Mouse (Mus musculus) 3T3-L1 (cell line): ENCODE data around the gene Aaed1.

ENCODE experiments used
- DNase-seq: peaks from one replicate; pipeline ENCODE4 v3.0.0-alpha.2; 2015; ENCODE audit warnings: low read depth, low spot score

Gene Aaed1

GRCm38 (mm10) chr13:64312024-64312915 lies at the start of gene Aaed1:
Gene Aaed1, minus strand, starts transcription at chr13:64312710.
- peak; percentile 77 for DNase-seq

- no peak for DNase-seq
Observed at GRCm38 (mm10) chr13:64362139-64362538, 49.6 kb upstream of the Aaed1 start.

GRCm38 (mm10) chr13:64361020-64361419 lies 48.5 kb upstream of the Aaed1 start:
- DNase-seq, result no peak

GRCm38 (mm10) chr13:64359702-64360101 lies 47.2 kb upstream of the Aaed1 start:
- no peak for DNase-seq

- DNase-seq, result no peak
Observed at GRCm38 (mm10) chr13:64358476-64358875, 46.0 kb upstream of the Aaed1 start.

- no peak for DNase-seq
Observed at GRCm38 (mm10) chr13:64357389-64357788, 44.9 kb upstream of the Aaed1 start.

GRCm38 (mm10) chr13:64349474-64349873 lies 37.0 kb upstream of the Aaed1 start:
- peak; percentile 59 for DNase-seq

GRCm38 (mm10) chr13:64344082-64344501 lies 31.6 kb upstream of the Aaed1 start:
- DNase-seq, result no peak

- no peak for DNase-seq
Observed at GRCm38 (mm10) chr13:64343598-64343997, 31.1 kb upstream of the Aaed1 start.

GRCm38 (mm10) chr13:64335546-64336132 lies 23.1 kb upstream of the Aaed1 start:
- no peak for DNase-seq

- DNase-seq, result no peak
Observed at GRCm38 (mm10) chr13:64333102-64333501, 20.6 kb upstream of the Aaed1 start.

- DNase-seq, result peak; percentile 25
Observed at GRCm38 (mm10) chr13:64332321-64332720, 19.8 kb upstream of the Aaed1 start.

- DNase-seq, result no peak
Observed at GRCm38 (mm10) chr13:64322561-64323281, 10.2 kb upstream of the Aaed1 start.

- no peak for DNase-seq
Observed at GRCm38 (mm10) chr13:64320334-64320733, 7.8 kb upstream of the Aaed1 start.

- no peak for DNase-seq
Observed at GRCm38 (mm10) chr13:64319782-64320181, 7.3 kb upstream of the Aaed1 start.

GRCm38 (mm10) chr13:64318355-64318754 lies 5.8 kb upstream of the Aaed1 start:
- DNase-seq, result no peak

GRCm38 (mm10) chr13:64315483-64316050 lies 3.1 kb upstream of the Aaed1 start:
- peak; percentile 83 for DNase-seq

GRCm38 (mm10) chr13:64314041-64314440 lies 1.5 kb upstream of the Aaed1 start:
- no peak for DNase-seq

GRCm38 (mm10) chr13:64312916-64313289 lies 393 bp upstream of the Aaed1 start:
- no peak for DNase-seq

GRCm38 (mm10) chr13:64311266-64311665 lies 1.2 kb downstream of the Aaed1 start:
- peak; percentile 58 for DNase-seq

- DNase-seq, result no peak
Observed at GRCm38 (mm10) chr13:64310585-64310984, 1.9 kb downstream of the Aaed1 start.

- DNase-seq, result no peak
Observed at GRCm38 (mm10) chr13:64309842-64310241, 2.7 kb downstream of the Aaed1 start.
